Mouse (Mus musculus) inflammation-experienced regulatory T-cells, adult 6 months (primary cell): ENCODE measurements around the gene Abcd4. TPM values are rescaled to one million over a fixed set of nuclear protein-coding genes. Genes with fewer than 3 reads are reported as not detected.

Experiments used
- ATAC-seq: one replicate; pipeline ENCODE4 v1.8.0; 2017
- polyA plus RNA-seq, 3 experiments: library from polyadenylated mRNA; unstranded; fragments of 100-300 nt; shearing (Covaris generic); gene quantifications; one replicate each; pipeline ENCODE4 v1.2.1; 2017

Gene Abcd4
- 10 to 100 TPM in 2 of 3 experiments, 1 to 10 TPM in 1; 7.1 to 11.4 (median 11.1) TPM for polyA plus RNA-seq

GRCm38 (mm10) chr12:84616977-84617630, at the start of gene Abcd4:
Abcd4 (minus strand) TSS chr12:84617413.
- peak; percentile 99 for ATAC-seq

GRCm38 (mm10) chr12:84653912-84654311, 36.7 kb upstream of the Abcd4 start:
- ATAC-seq, result peak; percentile 52

- no peak for ATAC-seq
Measured at GRCm38 (mm10) chr12:84650234-84650633, 33.0 kb upstream of the Abcd4 start.

GRCm38 (mm10) chr12:84640654-84641053, 23.4 kb upstream of the Abcd4 start, which contains the start of gene Vrtn:
Vrtn (plus strand) TSS chr12:84641019.
- no peak for ATAC-seq

- ATAC-seq, result no peak
Measured at GRCm38 (mm10) chr12:84640253-84640652, 23.0 kb upstream of the Abcd4 start.

- ATAC-seq, result no peak
Measured at GRCm38 (mm10) chr12:84631867-84632266, 14.7 kb upstream of the Abcd4 start.

- no peak for ATAC-seq
Measured at GRCm38 (mm10) chr12:84625116-84625515, 7.9 kb upstream of the Abcd4 start.

GRCm38 (mm10) chr12:84624601-84625000, 7.4 kb upstream of the Abcd4 start:
- ATAC-seq, result no peak

- no peak for ATAC-seq
Measured at GRCm38 (mm10) chr12:84620975-84621374, 3.8 kb upstream of the Abcd4 start.

GRCm38 (mm10) chr12:84617663-84618062, 450 bp upstream of the Abcd4 start:
- peak; percentile 50 for ATAC-seq

GRCm38 (mm10) chr12:84614524-84614923, 2.7 kb downstream of the Abcd4 start:
- no peak for ATAC-seq

GRCm38 (mm10) chr12:84614001-84614400, 3.2 kb downstream of the Abcd4 start:
- no peak for ATAC-seq

- ATAC-seq, result no peak
Measured at GRCm38 (mm10) chr12:84612518-84612917, 4.7 kb downstream of the Abcd4 start.

- ATAC-seq, result no peak
Measured at GRCm38 (mm10) chr12:84611718-84612117, 5.5 kb downstream of the Abcd4 start.

GRCm38 (mm10) chr12:84605860-84606259, 11.4 kb downstream of the Abcd4 start:
- no peak for ATAC-seq

- no peak for ATAC-seq
Measured at GRCm38 (mm10) chr12:84604001-84604400, 13.2 kb downstream of the Abcd4 start.

- ATAC-seq, result no peak
Measured at GRCm38 (mm10) chr12:84598324-84598723, 18.9 kb downstream of the Abcd4 start.

GRCm38 (mm10) chr12:84589825-84590761, 27.1 kb downstream of the Abcd4 start:
- peak; percentile 88 for ATAC-seq

- ATAC-seq, result no peak
Measured at GRCm38 (mm10) chr12:84581285-84581684, 35.9 kb downstream of the Abcd4 start.

- ATAC-seq, result no peak
Measured at GRCm38 (mm10) chr12:84578440-84578770, 38.8 kb downstream of the Abcd4 start.

- no peak for ATAC-seq
Measured at GRCm38 (mm10) chr12:84577768-84578439, 39.3 kb downstream of the Abcd4 start.

- ATAC-seq, result no peak
Measured at GRCm38 (mm10) chr12:84573094-84573493, 44.1 kb downstream of the Abcd4 start.

GRCm38 (mm10) chr12:84572341-84572720, 44.9 kb downstream of the Abcd4 start:
- ATAC-seq, result no peak
